16 mouse cellular contexts compared by ENCODE assay signal in the genomic region with DNA sequence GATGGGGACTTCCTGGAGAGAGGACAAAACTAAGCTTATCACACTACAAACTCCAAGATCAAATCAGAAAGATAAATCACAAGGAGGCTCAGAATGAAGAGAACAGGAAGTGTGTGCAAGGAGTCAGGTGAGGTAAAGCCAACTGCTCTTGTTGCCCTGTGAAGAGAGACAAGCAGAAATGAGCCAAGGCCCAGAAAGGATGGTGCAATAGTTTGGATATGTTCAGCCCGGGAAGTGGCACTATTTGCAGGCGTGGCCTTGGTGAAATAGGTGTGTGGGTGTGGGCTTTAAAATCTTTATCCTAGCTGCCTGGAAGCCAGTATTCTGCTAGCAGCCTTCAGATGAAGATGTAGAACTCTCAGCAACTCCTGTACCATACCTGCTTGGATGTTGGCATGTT. TPM values are rescaled to one million over a fixed set of nuclear protein-coding genes. Genes with fewer than 3 reads are reported as not detected.
DNase-seq lines count a peak whose midpoint lies in the region; ATAC-seq and TF ChIP-seq lines count a peak whose summit lies in the region.
"Had no signal": no experiment of that assay in that cellular context is flagged by ENCODE, and none has a peak within 500 bp of the region (broad histone marks: within the 10 kb centered on the region; RNA-seq: fewer than 3 reads in every experiment).

No protein-coding gene starts in this region.

- H3K4me3 ChIP-seq in MEL (ENCODE audit: control insufficient read depth in 1 of 2, insufficient read depth in 1 of 2, low read depth in 2 of 2, low read length in 2 of 2), result no peak overlapping the region
- H3K4me3 ChIP-seq in liver, adult 2 months (ENCODE audit: insufficient read depth, low read depth, low read length), result no peak overlapping the region
- no peak overlapping the region for H3K4me3 ChIP-seq in neural tube, embryonic 15.5 days (replicated peaks)
- H3K4me3 ChIP-seq: forebrain, embryonic 13.5 days; limb, embryonic 10.5 days; midbrain, embryonic 15.5 days; stomach, embryonic 15.5 days had no signal

- peak overlapping the region; percentile 77 for H3K27ac ChIP-seq in MEL (ENCODE audit: control insufficient read depth, low read depth, low read length)
- no peak overlapping the region for H3K27ac ChIP-seq in liver, adult 2 months (replicated peaks; ENCODE audit: insufficient read depth, low read depth, low read length)
- H3K27ac ChIP-seq in neural tube, embryonic 15.5 days (replicated peaks), result no peak overlapping the region
- H3K27ac ChIP-seq: forebrain, embryonic 13.5 days; macrophage; midbrain, embryonic 15.5 days; stomach, embryonic 15.5 days had no signal

- peak; percentile 37 for DNase-seq in adrenal gland, postnatal 10 days
- DNase-seq in adrenal gland, postnatal 14 days, result no peak
- DNase-seq in MEL (ENCODE audit: low read depth, low spot score), result peak; percentile 46
- peak; percentile 92 for DNase-seq in liver, adult 2 months (ENCODE audit: extremely low read depth, low read depth, low spot score)
- DNase-seq in lung, postnatal 36 days, result peak; percentile 70
- no peak for DNase-seq in right cerebral cortex, postnatal 25 days
- DNase-seq in testis, postnatal 10 days (ENCODE audit: low spot score), result no peak
- DNase-seq: cerebellum, adult 8-10 months; heart, postnatal 4 days had no signal

- 18% methylated on average over 2 of the region's 2 CpGs for WGBS in liver, adult 2 months
- WGBS in neural tube, embryonic 15.5 days, result 95% methylated on average over 2 of the region's 2 CpGs

- no peaks in the 10 kb centered on the region for H3K27me3 ChIP-seq in MEL (ENCODE audit: control insufficient read depth in 1 of 2, insufficient read depth in 2 of 2, low read length in 2 of 2)
- H3K27me3 ChIP-seq in liver, adult 2 months (ENCODE audit: control insufficient read depth, insufficient read depth, low read length), result no peaks in the 10 kb centered on the region
- no peaks in the 10 kb centered on the region for H3K27me3 ChIP-seq in neural tube, embryonic 15.5 days (replicated peaks)
- H3K27me3 ChIP-seq: forebrain, embryonic 13.5 days; midbrain, embryonic 15.5 days; Patski; stomach, embryonic 15.5 days had no signal

- H3K36me3 ChIP-seq in MEL (ENCODE audit: control insufficient read depth in 1 of 2, insufficient read depth in 2 of 2, low read length in 2 of 2), result peaks cover 0 to 39% of the 10 kb centered on the region in 2 experiments; a peak in 2 of 4 replicates
- H3K36me3 ChIP-seq in liver, adult 2 months (ENCODE audit: control insufficient read depth, insufficient read depth, low read length), result no peaks in the 10 kb centered on the region
- H3K36me3 ChIP-seq in neural tube, embryonic 15.5 days, result no peaks in the 10 kb centered on the region
- H3K36me3 ChIP-seq: limb, embryonic 10.5 days; midbrain, embryonic 15.5 days; stomach, embryonic 15.5 days had no signal

- H3K9me3 ChIP-seq in MEL (replicated peaks; ENCODE audit: insufficient read depth, low read length), result no peaks in the 10 kb centered on the region
- no peaks in the 10 kb centered on the region for H3K9me3 ChIP-seq in neural tube, embryonic 15.5 days (replicated peaks)
- H3K9me3 ChIP-seq: limb, embryonic 10.5 days; midbrain, embryonic 15.5 days; stomach, embryonic 15.5 days had no signal

- TF ChIP-seq RAD21 in MEL (IDR thresholded peaks at IDR 0.05; ENCODE audit: low read depth, low read length), result no peak

- no peak for ATAC-seq in neural tube, embryonic 15.5 days (ENCODE audit: low FRiP score)
- ATAC-seq: forebrain, embryonic 13.5 days; midbrain, embryonic 15.5 days; Patski had no signal

- no peak for TF ChIP-seq POLR2A in MEL (IDR thresholded peaks at IDR 0.05; ENCODE audit: control insufficient read depth in 1 of 2, insufficient read depth in 1 of 2, low read depth in 1 of 2, low read length in 2 of 2, poor library complexity in 1 of 2)
- TF ChIP-seq POLR2A in liver, adult 2 months (IDR thresholded peaks at IDR 0.05; ENCODE audit: extremely low read depth, insufficient read depth, low read length), result no peak

- no peak overlapping the region for H3K9ac ChIP-seq in MEL (ENCODE audit: control insufficient read depth, low read depth, low read length, poor library complexity, severe bottlenecking)
- no peak overlapping the region for H3K9ac ChIP-seq in liver, adult 2 months (ENCODE audit: low read depth, low read length)
- no peak overlapping the region for H3K9ac ChIP-seq in neural tube, embryonic 15.5 days (replicated peaks)
- H3K9ac ChIP-seq: forebrain, embryonic 13.5 days; midbrain, embryonic 15.5 days; stomach, embryonic 15.5 days had no signal

- no peak overlapping the region for H3K4me2 ChIP-seq in neural tube, embryonic 15.5 days
- H3K4me2 ChIP-seq: forebrain, embryonic 13.5 days; midbrain, embryonic 15.5 days; stomach, embryonic 15.5 days had no signal

- no peaks in the 10 kb centered on the region for H3K79me2 ChIP-seq in MEL (ENCODE audit: control insufficient read depth, insufficient read depth, low read length, poor library complexity)
- no peaks in the 10 kb centered on the region for H3K79me2 ChIP-seq in liver, adult 2 months (ENCODE audit: control insufficient read depth, insufficient read depth, low read length)

- peaks cover 25 to 50% of the 10 kb centered on the region in 2 experiments for H3K4me1 ChIP-seq in MEL (ENCODE audit: control insufficient read depth in 1 of 2, insufficient read depth in 2 of 2, low read length in 2 of 2)
- H3K4me1 ChIP-seq in liver, adult 2 months (ENCODE audit: control insufficient read depth, insufficient read depth, low read length), result peaks cover 7% of the 10 kb centered on the region
- no peaks in the 10 kb centered on the region for H3K4me1 ChIP-seq in neural tube, embryonic 15.5 days
- H3K4me1 ChIP-seq: forebrain, embryonic 13.5 days; midbrain, embryonic 15.5 days had no signal

- no peak for TF ChIP-seq CTCF in MEL (IDR thresholded peaks at IDR 0.05 in 2 of 3, conservative IDR thresholded peaks at IDR 0.05 in 1 of 3; ENCODE audit: control insufficient read depth in 1 of 3, insufficient read depth in 1 of 3, low read depth in 2 of 3, low read length in 3 of 3, poor library complexity in 1 of 3, severe bottlenecking in 1 of 3)
- TF ChIP-seq CTCF in liver, adult 2 months (IDR thresholded peaks at IDR 0.05; ENCODE audit: low read depth, low read length), result no peak

- TF ChIP-seq EP300 in MEL (IDR thresholded peaks at IDR 0.05; ENCODE audit: low read depth in 1 of 2, low read length in 2 of 2), result peak in 1 of 2 experiments; percentile 67; a peak in 1 of 4 replicates

TF ChIP-seq in MEL, 35 proteins besides CTCF, POLR2A, EP300 and RAD21 (continues in another document):
- TF ChIP-seq JUND (IDR thresholded peaks at IDR 0.05; ENCODE audit: low read depth, low read length) (no peak), KAT2A (conservative IDR thresholded peaks at IDR 0.05; ENCODE audit: low read depth, low read length) (no peak), ZMIZ1 (IDR thresholded peaks at IDR 0.05; ENCODE audit: low read depth, low read length) (no peak), ZNF384 (IDR thresholded peaks at IDR 0.05; ENCODE audit: low read depth, low read length) (no peak), BHLHE40 (IDR thresholded peaks at IDR 0.05; ENCODE audit: borderline replicate concordance, low read depth, low read length) (0 out of 2 replicates have a peak, but pooled peaks have one; percentile 9), MXI1 (IDR thresholded peaks at IDR 0.05; ENCODE audit: low read depth, low read length) (no peak), ZC3H11A (IDR thresholded peaks at IDR 0.05; ENCODE audit: low read depth, low read length) (no peak), HCFC1 (IDR thresholded peaks at IDR 0.05; ENCODE audit: low read depth, low read length) (no peak), SMC3 (IDR thresholded peaks at IDR 0.05; ENCODE audit: low read depth, low read length) (no peak), CHD2 (IDR thresholded peaks at IDR 0.05; ENCODE audit: low read length) (no peak), POLR2AphosphoS5 (IDR thresholded peaks at IDR 0.05; ENCODE audit: borderline replicate concordance, low read depth, low read length) (no peak), RCOR1 (IDR thresholded peaks at IDR 0.05; ENCODE audit: low read depth, low read length) (no peak), CHD1 (IDR thresholded peaks at IDR 0.05; ENCODE audit: low read depth, low read length) (no peak), UBTF (IDR thresholded peaks at IDR 0.05; ENCODE audit: borderline replicate concordance, insufficient read depth, low read depth, low read length) (no peak), SIN3A (IDR thresholded peaks at IDR 0.05; ENCODE audit: low read length) (0 out of 2 replicates have a peak, but pooled peaks have one; percentile 31), POLR2AphosphoS2 (IDR thresholded peaks at IDR 0.05; ENCODE audit: low read length) (no peak), MAFK (IDR thresholded peaks at IDR 0.05; ENCODE audit: borderline replicate concordance, low read depth, low read length) (no peak), NELFE (IDR thresholded peaks at IDR 0.05; ENCODE audit: low read depth, low read length) (no peak), NRF1 (IDR thresholded peaks at IDR 0.05; ENCODE audit: insufficient read depth, low read depth, low read length, poor library complexity, severe bottlenecking) (no peak), MAX (IDR thresholded peaks at IDR 0.05; ENCODE audit: low read length) (no peak), E2F4 (IDR thresholded peaks at IDR 0.05; ENCODE audit: borderline replicate concordance, low read depth, low read length) (no peak), GABPA (IDR thresholded peaks at IDR 0.05; ENCODE audit: low read depth, low read length) (no peak), MYB (IDR thresholded peaks at IDR 0.05; ENCODE audit: low read depth, low read length) (0 out of 2 replicates have a peak, but pooled peaks have one; percentile 22), GATA1 (IDR thresholded peaks at IDR 0.05; ENCODE audit: low read depth, low read length) (peak; percentile 55; the same call in 1 of the 2 replicates), ZKSCAN1 (IDR thresholded peaks at IDR 0.05; ENCODE audit: low read depth, low read length) (no peak), MEF2A (IDR thresholded peaks at IDR 0.05; ENCODE audit: extremely low read depth, insufficient replicate concordance, low read depth, low read length, poor library complexity, severe bottlenecking) (no peak), MYC (IDR thresholded peaks at IDR 0.05; ENCODE audit: low read depth, low read length) (no peak)

RNA-seq across cellular contexts. Expression of a gene that starts 38.4 kb away (rescaled TPM):
- total RNA-seq in adrenal gland, postnatal 10 days (2021), result 10 to 100 TPM; 38.2 to 40.2 TPM
- total RNA-seq in adrenal gland, postnatal 14 days (2021), result 36.2 and 45.6 TPM in 2 replicates
- 52.7 and 55.7 TPM in 2 replicates for total RNA-seq in MEL (2012; rRNA removed)
- 10 to 100 TPM in 1 of 2 experiments, not detected in 1; 76.5 TPM for polyA plus RNA-seq in MEL (2012; ENCODE audit: insufficient read depth in 1 of 2, insufficient read length in 2 of 2, low read depth in 1 of 2, low replicate concordance in 2 of 2, missing spikeins in 1 of 2)
- 1.7 and 4.4 TPM in 2 replicates for total RNA-seq in liver, adult 2 months (2014; rRNA removed)
- 4.9 and 6.3 TPM in 2 replicates for polyA plus RNA-seq in liver, adult 2 months (2012; rRNA removed)
- polyA plus RNA-seq in neural tube, embryonic 15.5 days (2015; fragmentation: Nextera tagmentation; extraction: Ambion mirVana), result 4.1 and 10.9 TPM in 2 replicates

Comparison
In these comparisons a context has a peak if more than half of its experiments do, and no peak if none do; other contexts are left out.
1. DNase-seq: peak in adrenal gland, postnatal 10 days (single experiment), MEL (single experiment), liver, adult 2 months (single experiment) and lung, postnatal 36 days (single experiment); none in adrenal gland, postnatal 14 days (single experiment), right cerebral cortex, postnatal 25 days (single experiment) and testis, postnatal 10 days (single experiment).